Mouse (Mus musculus) regulatory T cell (primary cell): ENCODE results near the gene Tma16.

Source experiments
- in situ Hi-C: fragments of 300-600 bp; cut with MboI, MseI; formaldehyde crosslinking; loops from one replicate; pipeline ENCODE4 v1.15.1; 2025; ENCODE audit warnings: high pct_unique_total_duplicates

Tma16 gene

GRCm38 (mm10) chr8:66486084-66486763, at the start of gene Tma16:
Tma16 (minus strand) TSS chr8:66486530.
- in situ Hi-C loops, result loop anchor here (10.0 kb wide), 1 partner anchor 1541 kb away; the partner anchor contains the start of gene Tmem192

DNA sequence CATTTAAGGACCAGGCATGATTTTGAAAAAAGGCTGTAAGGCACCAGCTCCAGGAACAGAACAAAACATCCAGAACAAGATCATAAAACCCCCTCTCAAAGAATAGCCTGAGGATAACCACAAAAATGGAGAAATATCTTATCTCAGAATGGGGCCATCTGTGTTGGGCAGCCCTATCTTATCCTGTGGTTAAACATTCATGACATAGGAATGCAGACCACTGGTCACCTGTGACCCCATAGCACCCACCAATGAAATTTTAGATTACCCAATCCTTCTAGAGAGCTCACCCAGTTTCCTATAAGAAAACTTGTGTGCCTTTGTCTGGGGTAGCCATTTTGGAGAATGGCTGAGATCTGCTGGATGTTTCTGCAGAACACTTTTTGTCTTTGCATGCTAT, 34.2 kb upstream of the Tma16 start:
- in situ Hi-C loops, result no loop called here

- in situ Hi-C loops, result no loop called here
Measured at GRCm38 (mm10) chr8:66519149-66519548, 32.8 kb upstream of the Tma16 start.

GRCm38 (mm10) chr8:66511537-66511936, 25.2 kb upstream of the Tma16 start, which contains the start of gene Tktl2:
Tktl2 (plus strand) TSS chr8:66511756.
- in situ Hi-C loops, result no loop called here

DNA sequence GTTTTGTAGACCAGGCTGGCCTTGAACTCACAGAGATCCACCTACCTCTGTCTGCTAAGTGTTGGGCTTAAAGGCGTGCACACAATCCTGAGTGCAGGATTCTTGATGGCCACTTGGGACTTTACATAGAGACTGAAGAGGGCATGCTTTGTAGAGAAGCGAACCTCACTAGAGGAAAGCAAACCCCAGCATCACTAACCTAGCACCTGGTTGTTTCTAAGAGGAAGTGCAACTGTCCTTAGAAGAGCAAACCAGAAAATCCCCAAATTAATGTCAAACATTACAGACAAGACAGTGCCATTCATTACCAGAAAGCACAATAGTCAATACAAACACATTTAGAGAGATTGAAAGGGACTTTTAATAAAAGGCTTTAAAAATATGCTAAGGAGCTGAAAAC, 17.1 kb upstream of the Tma16 start:
- in situ Hi-C loops, result no loop called here

GRCm38 (mm10) chr8:66496998-66497577, 10.8 kb upstream of the Tma16 start:
- in situ Hi-C loops, result no loop called here

GRCm38 (mm10) chr8:66495726-66496125, 9.4 kb upstream of the Tma16 start:
- in situ Hi-C loops, result no loop called here

GRCm38 (mm10) chr8:66494496-66494895, 8.2 kb upstream of the Tma16 start:
- in situ Hi-C loops, result no loop called here

DNA sequence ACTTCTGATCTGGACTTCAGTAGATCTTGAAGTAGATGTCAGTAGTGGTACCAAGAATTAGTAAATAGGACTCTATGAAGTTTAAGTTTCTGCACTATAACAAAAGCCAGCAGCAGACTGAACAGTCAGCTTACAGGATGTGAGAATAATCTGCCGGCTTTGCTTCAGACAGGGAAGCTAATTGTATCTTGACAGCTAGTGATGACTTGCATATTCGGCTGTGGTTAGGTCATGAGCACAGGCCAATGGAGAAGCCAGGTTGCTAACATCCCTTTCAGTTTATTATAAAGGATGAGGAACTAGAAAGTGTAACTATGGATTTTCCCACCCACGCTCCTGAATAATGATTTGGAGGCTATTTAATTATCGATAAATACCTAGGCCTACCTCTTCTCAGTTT, 4.3 kb upstream of the Tma16 start:
- in situ Hi-C loops, result no loop called here

- in situ Hi-C loops, result loop anchor here (10.0 kb wide), 1 partner anchor 1544 kb away; the partner anchor contains the start of gene Tmem192
Measured at GRCm38 (mm10) chr8:66488556-66488955, 2.2 kb upstream of the Tma16 start.

GRCm38 (mm10) chr8:66476880-66477279, 9.4 kb downstream of the Tma16 start:
- in situ Hi-C loops, result no loop called here

DNA sequence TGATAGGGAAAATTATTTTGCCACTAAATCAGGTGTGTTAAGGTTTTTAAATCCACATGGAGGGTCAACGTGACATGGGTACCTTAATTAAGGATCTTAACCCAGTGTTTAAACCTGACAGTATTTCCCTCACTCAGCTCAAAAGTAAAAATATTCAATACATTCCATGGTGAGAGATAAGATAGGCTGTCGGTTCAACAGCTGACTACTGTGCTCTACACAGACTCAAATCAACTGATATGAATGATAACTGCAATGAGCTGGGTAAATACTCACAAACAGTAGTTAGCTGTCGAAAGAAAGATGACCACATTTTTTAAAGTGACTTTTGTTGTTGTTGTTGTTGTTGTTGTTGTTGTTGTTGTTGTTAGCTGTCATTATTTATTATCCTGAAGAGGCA, 16.5 kb downstream of the Tma16 start:
- in situ Hi-C loops, result no loop called here

DNA sequence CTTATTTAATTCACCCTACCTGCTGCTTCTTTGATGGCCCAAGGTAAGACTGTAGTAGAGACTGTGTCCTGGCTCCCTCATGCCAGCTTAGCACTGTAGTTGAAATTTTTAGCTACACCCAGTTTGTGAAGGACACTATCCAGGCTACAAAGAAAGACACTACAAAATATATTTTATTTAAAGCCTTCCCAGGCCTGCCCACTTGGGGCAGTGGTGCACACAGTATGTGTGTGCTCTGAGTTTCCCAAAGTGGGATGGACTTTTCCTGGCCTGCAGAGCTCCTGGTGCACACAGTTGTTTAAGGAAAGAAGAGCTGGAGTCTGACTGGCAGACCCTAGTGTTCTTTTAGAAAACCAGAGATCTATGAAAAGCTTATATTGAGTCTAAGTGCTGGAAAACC, 29.3 kb downstream of the Tma16 start:
- in situ Hi-C loops, result no loop called here

DNA sequence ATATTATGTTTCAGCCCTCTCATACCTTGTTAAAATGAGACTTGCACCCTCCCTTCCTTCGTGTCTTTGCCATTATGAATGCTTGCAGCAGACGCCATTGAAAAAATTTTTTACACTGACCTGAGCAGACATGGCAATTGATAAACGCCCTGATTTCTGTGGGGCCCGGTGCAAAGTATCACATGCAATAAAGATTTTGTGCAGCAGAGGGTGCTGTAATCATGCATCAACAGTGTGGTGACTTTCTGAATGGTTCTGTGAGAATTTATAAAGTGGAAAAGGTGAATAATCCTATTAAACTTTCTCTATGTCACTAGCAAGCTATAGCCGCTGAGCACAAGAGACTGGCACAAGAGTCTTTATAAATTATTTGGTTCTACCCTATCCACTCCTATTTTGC, 35.6 kb downstream of the Tma16 start:
- in situ Hi-C loops, result no loop called here

DNA sequence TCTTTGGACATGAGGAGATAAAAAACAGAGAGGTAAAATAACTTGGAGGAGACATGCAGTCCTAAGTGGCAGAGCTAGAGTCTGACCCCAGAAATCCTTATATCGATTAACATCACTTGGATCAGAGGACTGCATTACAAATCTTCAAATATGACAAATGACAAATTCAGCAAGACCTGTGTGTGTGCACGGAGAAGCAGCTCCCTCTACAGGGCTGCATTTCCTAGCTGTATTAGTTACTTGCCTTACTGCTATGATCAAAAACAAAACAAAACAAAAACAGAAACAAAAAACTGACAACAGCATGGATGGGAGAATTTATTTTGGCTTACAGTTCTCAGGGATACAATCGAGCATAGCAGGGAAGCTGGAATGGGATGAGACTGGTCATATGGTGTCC, 41.0 kb downstream of the Tma16 start:
- in situ Hi-C loops, result loop anchor here (10.0 to 25.0 kb wide), 2 partner anchors 959 to 1433 kb away; partner anchors contain the start of genes Trim60 and Trim61

GRCm38 (mm10) chr8:66444141-66444540, 42.2 kb downstream of the Tma16 start:
- in situ Hi-C loops, result loop anchor here (10.0 to 25.0 kb wide), 2 partner anchors 961 to 1432 kb away; partner anchors contain the start of genes Trim60 and Trim61

GRCm38 (mm10) chr8:66442778-66443177, 43.6 kb downstream of the Tma16 start:
- in situ Hi-C loops, result loop anchor here (10.0 to 25.0 kb wide), 2 partner anchors 962 to 1430 kb away; partner anchors contain the start of genes Trim60 and Trim61

DNA sequence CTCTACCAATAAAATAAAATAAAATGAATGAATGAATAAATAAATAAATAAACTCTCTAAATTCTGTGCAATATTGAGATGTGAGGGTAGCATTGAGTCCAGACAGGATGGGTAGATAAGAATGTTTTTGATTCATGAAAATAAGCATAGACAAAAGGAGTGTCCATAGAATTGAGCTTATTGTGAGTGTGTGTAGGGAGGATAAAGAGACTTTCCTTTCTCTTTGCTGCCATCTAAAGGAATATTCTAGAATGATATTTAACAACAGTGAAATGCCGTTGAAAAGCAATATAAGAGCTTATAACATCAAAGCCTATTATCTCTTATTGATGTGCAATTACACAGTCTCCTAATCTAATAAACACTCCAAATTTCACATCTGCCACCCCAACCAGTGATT, 45.2 kb downstream of the Tma16 start:
- in situ Hi-C loops, result loop anchor here (10.0 to 25.0 kb wide), 2 partner anchors 964 to 1429 kb away; partner anchors contain the start of genes Trim60 and Trim61

GRCm38 (mm10) chr8:66438468-66438867, 47.9 kb downstream of the Tma16 start:
- in situ Hi-C loops, result loop anchor here (25.0 kb wide), 1 partner anchor 1426 kb away; the partner anchor contains the start of genes Trim60 and Trim61

DNA sequence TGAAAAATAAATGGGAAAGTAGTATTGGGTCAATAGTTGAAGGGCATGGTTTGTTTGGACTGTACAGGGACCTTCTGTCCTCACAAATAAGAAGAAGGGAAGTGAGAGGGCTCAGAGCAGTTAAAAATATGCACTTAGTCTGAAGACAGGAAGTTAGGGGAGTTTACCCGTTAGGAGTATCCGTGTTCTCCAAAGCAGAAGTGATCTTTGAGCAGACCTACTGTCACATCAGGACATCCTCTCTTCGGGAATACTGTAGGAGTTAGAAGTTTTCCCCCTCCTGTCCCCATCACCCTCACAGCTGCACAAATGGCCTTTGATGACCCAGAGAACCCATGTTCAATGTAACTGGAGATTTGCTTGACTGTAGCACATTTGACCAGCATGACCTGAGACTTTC, 48.4 kb downstream of the Tma16 start:
- in situ Hi-C loops, result loop anchor here (25.0 kb wide), 1 partner anchor 1426 kb away; the partner anchor contains the start of genes Trim60 and Trim61

- in situ Hi-C loops, result loop anchor here (25.0 kb wide), 1 partner anchor 1425 kb away; the partner anchor contains the start of genes Trim60 and Trim61
Measured at GRCm38 (mm10) chr8:66436804-66437203, 49.5 kb downstream of the Tma16 start.

DNA sequence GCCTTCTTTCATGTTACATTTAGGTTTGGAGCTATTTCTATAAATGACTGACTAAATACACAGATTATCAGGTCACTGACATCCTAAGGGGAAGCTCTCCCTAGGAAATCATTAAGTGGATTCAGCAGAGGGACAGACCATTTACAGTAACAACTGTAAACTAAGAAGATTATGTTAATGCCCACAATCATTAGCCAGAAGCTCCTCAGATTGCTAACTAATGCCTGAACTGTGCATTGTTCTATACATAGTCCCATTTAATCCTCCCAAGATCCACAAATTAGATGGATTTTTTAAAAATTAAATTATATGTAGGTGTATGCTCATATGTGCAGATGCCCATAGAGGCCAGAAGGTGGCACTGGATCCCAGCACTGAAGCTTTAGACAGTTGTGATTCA, 52.8 kb downstream of the Tma16 start:
- in situ Hi-C loops, result loop anchor here (25.0 kb wide), 1 partner anchor 1421 kb away; the partner anchor contains the start of genes Trim60 and Trim61
